Mouse (Mus musculus) ES-E14 (cell line): ENCODE results near the gene Mpv17l2.

Experiments used
- HCFC1 ChIP-seq: IDR thresholded peaks from 2 replicates; pipeline ENCODE4 v1.6.1; 2012; ENCODE audit warnings: low read length, inconsistent platforms, borderline replicate concordance; ENCODE audit not compliant: insufficient read depth
- ZNF384 ChIP-seq: IDR thresholded peaks from 2 replicates; pipeline ENCODE4 v1.6.1; 2012; ENCODE audit warnings: low read depth, low read length, inconsistent platforms

DNA sequence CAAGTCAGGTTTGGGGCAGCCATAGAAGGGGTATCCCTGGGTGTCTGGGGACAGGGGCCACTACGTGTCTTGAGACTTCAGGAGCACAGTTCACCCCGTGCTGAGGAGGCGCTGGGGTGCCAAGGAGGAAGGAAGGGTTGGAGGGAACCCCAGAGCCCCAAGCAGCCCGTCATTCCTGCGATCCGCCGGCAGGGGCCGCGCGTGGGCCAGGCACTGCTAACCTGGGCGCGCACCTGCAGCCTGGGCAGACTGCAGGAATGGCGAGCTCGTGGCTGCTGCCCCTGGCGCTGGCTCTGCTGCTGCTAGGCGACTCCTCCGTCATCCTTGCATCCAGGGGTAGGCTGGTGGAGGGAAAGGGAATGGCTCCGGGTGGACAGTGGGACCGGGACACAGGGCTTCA lies 42.4 kb downstream of the Mpv17l2 start, which contains the start of gene Gm3336:
- no peak for TF ChIP-seq ZNF384
- TF ChIP-seq HCFC1: no peak
